Mouse (Mus musculus): Measurements from ENCODE around the gene Pex5l.

Gene Pex5l

GRCm38 (mm10) chr3:33061428-33061827, 81.6 kb downstream of the Pex5l start:
- no peak for DNase-seq (ENCODE audit: low spot score)

GRCm38 (mm10) chr3:33061016-33061415, 82.0 kb downstream of the Pex5l start:
- DNase-seq (ENCODE audit: low spot score) = no peak

- DNase-seq (ENCODE audit: low spot score) = no peak
These were observed 82.6 kb downstream of the Pex5l start for GRCm38 (mm10) chr3:33060343-33060937.

- DNase-seq (ENCODE audit: low spot score) = no peak
These were observed 94.7 kb downstream of the Pex5l start for GRCm38 (mm10) chr3:33048304-33048703.

GRCm38 (mm10) chr3:33044799-33045106, 98.3 kb downstream of the Pex5l start:
- no peak for DNase-seq (ENCODE audit: low spot score)

GRCm38 (mm10) chr3:33043896-33044798, 98.9 kb downstream of the Pex5l start:
- no peak for DNase-seq (ENCODE audit: low spot score)

- DNase-seq (ENCODE audit: low spot score) = no peak
These were observed 118.5 kb downstream of the Pex5l start for GRCm38 (mm10) chr3:33024566-33024965.

GRCm38 (mm10) chr3:33003901-33004300, 139.1 kb downstream of the Pex5l start:
- DNase-seq (ENCODE audit: low spot score) = no peak

- DNase-seq (ENCODE audit: low spot score) = no peak
These were observed 141.3 kb downstream of the Pex5l start for GRCm38 (mm10) chr3:33001769-33002168.

GRCm38 (mm10) chr3:33000383-33001015, 142.5 kb downstream of the Pex5l start:
- DNase-seq (ENCODE audit: low spot score) = no peak

- no peak for DNase-seq (ENCODE audit: low spot score)
These were observed 151.1 kb downstream of the Pex5l start for GRCm38 (mm10) chr3:32991713-32992575.

- DNase-seq (ENCODE audit: low spot score) = no peak
These were observed 155.2 kb downstream of the Pex5l start for GRCm38 (mm10) chr3:32987806-32988205.

GRCm38 (mm10) chr3:32985141-32985540, 157.9 kb downstream of the Pex5l start:
- DNase-seq (ENCODE audit: low spot score) = no peak

- no peak for DNase-seq (ENCODE audit: low spot score)
These were observed 163.1 kb downstream of the Pex5l start for GRCm38 (mm10) chr3:32979981-32980380.

- DNase-seq (ENCODE audit: low spot score) = no peak
These were observed 163.8 kb downstream of the Pex5l start for GRCm38 (mm10) chr3:32979238-32979637.

GRCm38 (mm10) chr3:32970257-32970656, 172.8 kb downstream of the Pex5l start:
- no peak for DNase-seq (ENCODE audit: low spot score)

GRCm38 (mm10) chr3:32968671-32969425, 174.2 kb downstream of the Pex5l start:
- no peak for DNase-seq (ENCODE audit: low spot score)

- DNase-seq (ENCODE audit: low spot score) = no peak
These were observed 177.5 kb downstream of the Pex5l start for GRCm38 (mm10) chr3:32965528-32965927.

GRCm38 (mm10) chr3:32961494-32961893, 181.6 kb downstream of the Pex5l start:
- DNase-seq (ENCODE audit: low spot score) = no peak

- no peak for DNase-seq (ENCODE audit: low spot score)
These were observed 191.7 kb downstream of the Pex5l start for GRCm38 (mm10) chr3:32951382-32951781.

GRCm38 (mm10) chr3:32947486-32947885, 195.6 kb downstream of the Pex5l start:
- DNase-seq (ENCODE audit: low spot score) = no peak
